Mouse (Mus musculus) liver (tissue): ENCODE results near the gene Samd8.

ENCODE experiments used
- DNase-seq: peaks from one replicate; pipeline ENCODE4 v3.0.0-alpha.2; 2020; ENCODE audit warnings: mixed read lengths

Gene Samd8

GRCm38 (mm10) chr14:21831830-21832403 lies 81.6 kb downstream of the Samd8 start:
- peak; percentile 50 for DNase-seq

GRCm38 (mm10) chr14:21838336-21839017 lies 88.1 kb downstream of the Samd8 start:
- DNase-seq: no peak

- no peak for DNase-seq
Measured at GRCm38 (mm10) chr14:21841819-21842592, 91.7 kb downstream of the Samd8 start.

- DNase-seq: no peak
Measured at GRCm38 (mm10) chr14:21843263-21843662, 92.9 kb downstream of the Samd8 start.

GRCm38 (mm10) chr14:21846827-21847380 lies 96.6 kb downstream of the Samd8 start:
- no peak for DNase-seq

GRCm38 (mm10) chr14:21847381-21848165 lies 97.2 kb downstream of the Samd8 start:
- DNase-seq: peak; percentile 78
